Mouse (Mus musculus) midbrain, postnatal 0 days (tissue): Measurements from ENCODE around the gene Abcd3. TPM values are rescaled to one million over a fixed set of nuclear protein-coding genes. Genes with fewer than 3 reads are reported as not detected.

Source experiments
- ATAC-seq: fragments of 200-750 bp; cut with Nextera tagmentation; 2 replicates; pipeline ENCODE4 v1.8.0; 2017; ENCODE audit warnings: moderate number of reproducible peaks, mild to moderate bottlenecking, moderate TSS enrichment, moderate library complexity; ENCODE audit not compliant: low FRiP score
- DNase-seq: peaks from one replicate; pipeline ENCODE4 v3.0.0-alpha.2; 2015; ENCODE audit warnings: low spot score
- H3K27ac ChIP-seq: fragments of 300-500 bp; sonication (generic); 2 replicates; pipeline ENCODE4 v1.5.1; 2014; ENCODE audit warnings: low read depth, mild to moderate bottlenecking, low read length, mixed read lengths
- H3K27me3 ChIP-seq: fragments of 300-500 bp; sonication (generic); 2 replicates; pipeline ENCODE4 v1.6.1; 2014; ENCODE audit warnings: low read length, control low read depth, mixed read lengths; ENCODE audit not compliant: insufficient read depth
- H3K36me3 ChIP-seq: fragments of 300-500 bp; sonication (generic); 2 replicates; pipeline ENCODE4 v1.6.1; 2014; ENCODE audit warnings: low read length, control low read depth, mixed read lengths; ENCODE audit not compliant: insufficient read depth
- H3K4me1 ChIP-seq: fragments of 300-500 bp; sonication (generic); 2 replicates; pipeline ENCODE4 v1.6.1; 2014; ENCODE audit warnings: mild to moderate bottlenecking, control low read depth, antibody characterized with exemption, low read length, mixed read lengths; ENCODE audit not compliant: insufficient read depth
- H3K4me2 ChIP-seq: fragments of 300-500 bp; sonication (generic); 2 replicates; pipeline ENCODE4 v1.6.1; 2014; ENCODE audit warnings: low read depth, mild to moderate bottlenecking, low read length, mixed read lengths; ENCODE audit not compliant: poor library complexity, severe bottlenecking
- H3K4me3 ChIP-seq: fragments of 300-500 bp; sonication (generic); 2 replicates; pipeline ENCODE4 v1.5.1; 2014; ENCODE audit warnings: low read depth, mild to moderate bottlenecking, low read length, moderate library complexity
- H3K9ac ChIP-seq: fragments of 300-500 bp; sonication (generic); replicated peaks from 2 replicates; pipeline ENCODE4 v1.6.1; 2014; ENCODE audit warnings: mild to moderate bottlenecking, low read length, moderate library complexity, mixed read lengths; ENCODE audit not compliant: poor library complexity, severe bottlenecking
- H3K9me3 ChIP-seq: fragments of 300-500 bp; sonication (generic); 2 replicates; pipeline ENCODE4 v1.6.1; 2016; ENCODE audit warnings: low read length, control low read depth
- CTCF ChIP-seq: IDR thresholded peaks from 2 replicates; pipeline ENCODE4 v1.5.1; 2016; ENCODE audit warnings: antibody characterized with exemption, mild to moderate bottlenecking
- WGBS: fragments of 180-500 bp; shearing (Covaris S2); extraction: QIAGEN DNeasy Blood & Tissue Kit; methylation state at CpG from one replicate; pipeline ENCODE4 v1.1.7; 2014; 5-methylcytosine and 5-hydroxymethylcytosine counted together
- polyA plus RNA-seq: library from polyadenylated mRNA; unstranded; fragments of >200 nt; fragmentation: Nextera tagmentation; extraction: Ambion mirVana; gene quantifications from 2 replicates; pipeline ENCODE4 v1.2.1, GENCODE M21; 2015
- total RNA-seq: library from RNA; depleted of rRNA; stranded (reverse); fragments of >200 nt; gene quantifications from 2 replicates; pipeline ENCODE4 v1.2.3, GENCODE M21; 2014; rRNA removed

Gene Abcd3
- total and polyA plus RNA-seq, 2 experiments from 2014 or later: 51.1 to 77.5 TPM

DNA sequence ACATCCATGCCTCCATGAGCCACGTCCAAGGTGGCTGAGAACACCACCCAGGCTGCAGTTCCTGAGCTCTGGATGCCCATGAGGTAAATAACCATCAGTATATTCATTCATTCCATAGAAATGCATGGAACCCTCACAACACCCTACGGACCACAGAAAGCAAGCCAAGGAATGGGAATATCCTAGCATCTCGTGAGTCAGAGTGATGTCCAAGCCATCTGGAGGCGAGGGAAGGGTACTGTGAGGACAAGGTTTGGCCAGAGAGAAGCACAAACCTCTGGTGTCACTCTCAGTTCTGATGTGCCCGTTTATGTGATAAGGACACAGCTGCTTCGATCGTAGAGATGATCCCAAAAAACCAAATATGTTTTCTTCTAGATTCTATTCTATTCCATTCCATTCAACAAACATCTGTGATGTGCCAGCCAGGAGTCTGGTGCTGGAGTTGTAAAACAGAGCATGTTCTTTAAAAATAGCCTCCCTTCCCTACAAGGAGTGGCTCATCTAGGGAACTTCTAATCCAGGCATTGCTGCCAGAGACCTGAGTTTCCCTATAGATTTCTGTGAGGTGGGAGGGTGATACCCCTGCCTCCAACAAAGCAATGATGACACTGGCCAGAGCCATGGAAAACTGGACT, 104.1 kb downstream of the Abcd3 start:
- no peak overlapping the region for H3K9ac ChIP-seq
- no peaks in the 10 kb centered on the region for H3K36me3 ChIP-seq
- ATAC-seq (no peak), DNase-seq (no peak)
- TF ChIP-seq CTCF: no peak
- H3K27ac ChIP-seq: no peak overlapping the region
- peaks cover 3% of the 10 kb centered on the region; the same call in 1 of the 2 replicates for H3K4me1 ChIP-seq
- no peak overlapping the region for H3K4me2 ChIP-seq
- 88% methylated on average over 7 of the region's 7 CpGs for WGBS
- H3K27me3 ChIP-seq: no peaks in the 10 kb centered on the region
- H3K9me3 ChIP-seq: no peaks in the 10 kb centered on the region
- H3K4me3 ChIP-seq: no peak overlapping the region

Other genes starting within 250 kb of the Abcd3 start
- not detected in 2 replicates for gene 4930432M17Rik, start 144.5 kb downstream of the Abcd3 start, total RNA-seq
- not detected in 2 replicates for gene 4930432M17Rik, start 144.5 kb downstream of the Abcd3 start, polyA plus RNA-seq
- 12.6 and 15.6 TPM in 2 replicates for gene F3, start 91.8 kb downstream of the Abcd3 start, total RNA-seq
- gene F3, start 91.8 kb downstream of the Abcd3 start, polyA plus RNA-seq: 16.5 and 16.7 TPM in 2 replicates
- gene Arhgap29, start 137.2 kb upstream of the Abcd3 start, total RNA-seq: 34.6 and 38.6 TPM in 2 replicates
- gene Arhgap29, start 137.2 kb upstream of the Abcd3 start, polyA plus RNA-seq: 12.6 and 13.6 TPM in 2 replicates
- gene Abca4, start 229.1 kb upstream of the Abcd3 start, total RNA-seq: 2.9 and 7.7 TPM in 2 replicates
- 0.94 TPM in 2 replicates for gene Abca4, start 229.1 kb upstream of the Abcd3 start, polyA plus RNA-seq